Mouse (Mus musculus) bone marrow macrophage, adult 2 months (primary cell): ENCODE data around the gene Cfap43. TPM values are rescaled to one million over a fixed set of nuclear protein-coding genes. Genes with fewer than 3 reads are reported as not detected.

Source experiments
- H3K27ac ChIP-seq: 2 replicates; pipeline ENCODE4 v1.5.1; 2012; ENCODE audit warnings: low read depth, low read length; ENCODE audit not compliant: insufficient read depth
- H3K4me1 ChIP-seq: 2 replicates; pipeline ENCODE4 v1.6.1; 2012; ENCODE audit warnings: low read length; ENCODE audit not compliant: control insufficient read depth, insufficient read depth
- H3K4me3 ChIP-seq: 2 replicates; pipeline ENCODE4 v1.5.1; 2012; ENCODE audit warnings: mild to moderate bottlenecking, low read length, moderate library complexity; ENCODE audit not compliant: insufficient read depth
- CTCF ChIP-seq: IDR thresholded peaks from 2 replicates; pipeline ENCODE4 v1.5.1; 2012; ENCODE audit warnings: low read depth, mild to moderate bottlenecking, low read length, moderate library complexity
- POLR2A ChIP-seq: IDR thresholded peaks from 2 replicates; pipeline ENCODE4 v1.6.1; 2012; ENCODE audit warnings: mild to moderate bottlenecking, low read depth, low read length, borderline replicate concordance
- polyA plus RNA-seq: library from polyadenylated mRNA; stranded (reverse); fragments of >200 nt; gene quantifications from 2 replicates; pipeline ENCODE4 v1.2.4, GENCODE M21; 2012; ENCODE audit not compliant: missing spikeins, insufficient read depth, insufficient read length

Gene Cfap43
- polyA plus RNA-seq, 1 experiment = not detected

GRCm38 (mm10) chr19:47722471-47722870 lies 196.6 kb downstream of the Cfap43 start:
- TF ChIP-seq POLR2A (no peak), CTCF (no peak)
- H3K4me3 ChIP-seq = no peak overlapping the region
- H3K27ac ChIP-seq = no peak overlapping the region
- no peaks in the 10 kb centered on the region for H3K4me1 ChIP-seq

GRCm38 (mm10) chr19:47719147-47719546 lies 199.9 kb downstream of the Cfap43 start:
- Histone ChIP-seq H3K27ac (no peak overlapping the region), H3K4me1 (no peaks in the 10 kb centered on the region), H3K4me3 (no peak overlapping the region)
- TF ChIP-seq POLR2A (no peak), CTCF (no peak)

- no peak overlapping the region for H3K27ac ChIP-seq
- TF ChIP-seq CTCF (no peak), POLR2A (no peak)
- H3K4me3 ChIP-seq = no peak overlapping the region
- no peaks in the 10 kb centered on the region for H3K4me1 ChIP-seq
Observed at GRCm38 (mm10) chr19:47716144-47716543, 202.9 kb downstream of the Cfap43 start.

GRCm38 (mm10) chr19:47713457-47713856 lies 205.6 kb downstream of the Cfap43 start:
- TF ChIP-seq CTCF (no peak), POLR2A (no peak)
- H3K4me3 ChIP-seq = no peak overlapping the region
- no peaks in the 10 kb centered on the region for H3K4me1 ChIP-seq
- no peak overlapping the region for H3K27ac ChIP-seq

GRCm38 (mm10) chr19:47710376-47710775 lies 208.7 kb downstream of the Cfap43 start:
- Histone ChIP-seq H3K27ac (no peak overlapping the region), H3K4me3 (no peak overlapping the region), H3K4me1 (no peaks in the 10 kb centered on the region)
- TF ChIP-seq CTCF = no peak
- TF ChIP-seq POLR2A = no peak

- Histone ChIP-seq H3K4me3 (no peak overlapping the region), H3K4me1 (no peaks in the 10 kb centered on the region), H3K27ac (no peak overlapping the region)
- TF ChIP-seq POLR2A = no peak
- no peak for TF ChIP-seq CTCF
Observed at GRCm38 (mm10) chr19:47705772-47706309, 213.2 kb downstream of the Cfap43 start.

GRCm38 (mm10) chr19:47705080-47705771 lies 213.9 kb downstream of the Cfap43 start:
- no peaks in the 10 kb centered on the region for H3K4me1 ChIP-seq

GRCm38 (mm10) chr19:47700509-47700908 lies 218.6 kb downstream of the Cfap43 start:
- peaks cover 3% of the 10 kb centered on the region; the same call in 1 of the 2 replicates for H3K4me1 ChIP-seq
- no peak overlapping the region for H3K27ac ChIP-seq
- no peak overlapping the region for H3K4me3 ChIP-seq
- TF ChIP-seq POLR2A (no peak), CTCF (no peak)

More at GRCm38 (mm10) chr19:47705080-47705771, 213.9 kb downstream of the Cfap43 start:
- H3K27ac ChIP-seq = no peak overlapping the region
- TF ChIP-seq CTCF = no peak
- no peak for TF ChIP-seq POLR2A
- no peak overlapping the region for H3K4me3 ChIP-seq

GRCm38 (mm10) chr19:47699743-47700142 lies 219.3 kb downstream of the Cfap43 start:
- H3K4me3 ChIP-seq = no peak overlapping the region
- H3K27ac ChIP-seq = no peak overlapping the region
- peaks cover 3% of the 10 kb centered on the region; the same call in 1 of the 2 replicates for H3K4me1 ChIP-seq
- TF ChIP-seq POLR2A (no peak), CTCF (no peak)

GRCm38 (mm10) chr19:47698266-47698665 lies 220.8 kb downstream of the Cfap43 start:
- Histone ChIP-seq H3K27ac (no peak overlapping the region), H3K4me3 (no peak overlapping the region), H3K4me1 (peaks cover 3% of the 10 kb centered on the region; the same call in 1 of the 2 replicates)
- TF ChIP-seq POLR2A (no peak), CTCF (no peak)
